Mouse (Mus musculus) bone marrow, adult 2 months (tissue): ENCODE results near the gene Ttc7b.

Source experiments
- CTCF ChIP-seq: fragments of 200-500 bp; IDR thresholded peaks from 2 replicates; pipeline ENCODE4 v1.5.1; 2011; ENCODE audit warnings: low read length, control low read depth; ENCODE audit not compliant: control insufficient read depth, insufficient read depth
- POLR2A ChIP-seq: fragments of 200-500 bp; IDR thresholded peaks from 2 replicates; pipeline ENCODE4 v1.6.1; 2011; ENCODE audit warnings: low read depth, mild to moderate bottlenecking, control low read depth, low read length, borderline replicate concordance; ENCODE audit not compliant: control insufficient read depth

GRCm38 (mm10) chr12:100542494-100542893, 21.9 kb upstream of the Ttc7b start:
- TF ChIP-seq POLR2A, result no peak
- TF ChIP-seq CTCF, result no peak
